11 mouse cellular contexts compared by ENCODE assay signal in genomic region chr9:64024976-64025375, GRCm38 (mm10). TPM values are rescaled to one million over a fixed set of nuclear protein-coding genes. Genes with fewer than 3 reads are reported as not detected.
DNase-seq lines count a peak whose midpoint lies in the region; ATAC-seq lines count a peak whose summit lies in the region.
"Had no signal": no experiment of that assay in that cellular context is flagged by ENCODE, and none has a peak within 500 bp of the region (broad histone marks: within the 10 kb centered on the region; RNA-seq: fewer than 3 reads in every experiment).

No protein-coding gene starts in this region.

- no peaks in the 10 kb centered on the region for H3K36me3 ChIP-seq in kidney, embryonic 14.5 days (ENCODE audit: control insufficient read depth, insufficient read depth, low read length)
- H3K36me3 ChIP-seq in embryonic facial prominence, embryonic 10.5 days (replicated peaks), result no peaks in the 10 kb centered on the region
- no peaks in the 10 kb centered on the region for H3K36me3 ChIP-seq in limb, embryonic 11.5 days (ENCODE audit: control insufficient read depth, insufficient read depth, low read length)
- no peaks in the 10 kb centered on the region for H3K36me3 ChIP-seq in midbrain, embryonic 16.5 days (ENCODE audit: control insufficient read depth, insufficient read depth, low read length)
- H3K36me3 ChIP-seq: embryonic facial prominence, embryonic 12.5 days had no signal

- peaks cover 12% of the 10 kb centered on the region for H3K4me1 ChIP-seq in kidney, embryonic 14.5 days (ENCODE audit: control insufficient read depth, insufficient read depth, low read length)
- H3K4me1 ChIP-seq in embryonic facial prominence, embryonic 10.5 days, result peaks cover 55% of the 10 kb centered on the region
- peaks cover 17% of the 10 kb centered on the region; the same call in 1 of the 2 replicates for H3K4me1 ChIP-seq in limb, embryonic 11.5 days (ENCODE audit: control insufficient read depth, insufficient read depth, low read length)
- H3K4me1 ChIP-seq in midbrain, embryonic 16.5 days (ENCODE audit: control insufficient read depth, insufficient read depth, low read length), result peaks cover 28% of the 10 kb centered on the region

- H3K4me3 ChIP-seq in kidney, embryonic 14.5 days (ENCODE audit: low read length), result no peak overlapping the region
- H3K4me3 ChIP-seq in embryonic facial prominence, embryonic 10.5 days, result no peak overlapping the region
- no peak overlapping the region for H3K4me3 ChIP-seq in limb, embryonic 11.5 days (ENCODE audit: low read depth, low read length)
- no peak overlapping the region for H3K4me3 ChIP-seq in midbrain, embryonic 16.5 days (ENCODE audit: low read depth, low read length)
- H3K4me3 ChIP-seq: embryonic facial prominence, embryonic 12.5 days had no signal

- no peak overlapping the region for H3K27ac ChIP-seq in kidney, embryonic 14.5 days (ENCODE audit: low read depth, low read length)
- H3K27ac ChIP-seq in embryonic facial prominence, embryonic 10.5 days (replicated peaks), result 0 out of 2 replicates have a peak overlapping the region, but pooled peaks have one; percentile 8
- H3K27ac ChIP-seq in limb, embryonic 11.5 days (replicated peaks; ENCODE audit: low read depth, low read length), result 0 out of 2 replicates have a peak overlapping the region, but pooled peaks have one; percentile 33
- H3K27ac ChIP-seq in midbrain, embryonic 16.5 days (ENCODE audit: low read length), result no peak overlapping the region
- H3K27ac ChIP-seq: embryonic facial prominence, embryonic 12.5 days had no signal

- H3K4me2 ChIP-seq in kidney, embryonic 14.5 days (replicated peaks; ENCODE audit: low read depth, low read length), result no peak overlapping the region
- no peak overlapping the region for H3K4me2 ChIP-seq in limb, embryonic 11.5 days (ENCODE audit: low read depth, severe bottlenecking)
- H3K4me2 ChIP-seq in midbrain, embryonic 16.5 days (ENCODE audit: low read length), result no peak overlapping the region
- H3K4me2 ChIP-seq: embryonic facial prominence, embryonic 12.5 days had no signal

- H3K9ac ChIP-seq in kidney, embryonic 14.5 days (ENCODE audit: low read depth, low read length), result no peak overlapping the region
- no peak overlapping the region for H3K9ac ChIP-seq in limb, embryonic 11.5 days (ENCODE audit: low read length)
- H3K9ac ChIP-seq in midbrain, embryonic 16.5 days (ENCODE audit: low read depth, low read length), result no peak overlapping the region
- H3K9ac ChIP-seq: embryonic facial prominence, embryonic 12.5 days had no signal

- peak; percentile 29 for DNase-seq in kidney, adult 18-20 months
- DNase-seq in A20 (ENCODE audit: low read depth, low spot score), result peak; percentile 24
- DNase-seq in embryonic facial prominence, embryonic 10.5 days (ENCODE audit: low spot score), result peak; percentile 32
- no peak for DNase-seq in limb, embryonic 11.5 days (ENCODE audit: low spot score)
- no peak for DNase-seq in cerebellum, postnatal 25 days
- no peak for DNase-seq in layer of hippocampus, adult 11-12 months (ENCODE audit: low spot score)
- DNase-seq: gastrocnemius, postnatal 10 days had no signal

- no peak for ATAC-seq in kidney, embryonic 14.5 days (ENCODE audit: low FRiP score, low TSS enrichment)
- ATAC-seq in limb, embryonic 11.5 days (ENCODE audit: insufficient number of reproducible peaks, low FRiP score, low TSS enrichment, low read depth), result no peak
- ATAC-seq in midbrain, embryonic 16.5 days, result no peak
- ATAC-seq: inflammation-experienced regulatory T-cells, adult 6 months had no signal

- H3K9me3 ChIP-seq in kidney, embryonic 14.5 days (ENCODE audit: control insufficient read depth, low read length), result no peaks in the 10 kb centered on the region
- H3K9me3 ChIP-seq in embryonic facial prominence, embryonic 10.5 days, result no peaks in the 10 kb centered on the region
- no peaks in the 10 kb centered on the region for H3K9me3 ChIP-seq in limb, embryonic 11.5 days (ENCODE audit: control insufficient read depth, low read length)
- H3K9me3 ChIP-seq in midbrain, embryonic 16.5 days (replicated peaks; ENCODE audit: control insufficient read depth, low read length, poor library complexity, severe bottlenecking), result no peaks in the 10 kb centered on the region
- H3K9me3 ChIP-seq: embryonic facial prominence, embryonic 12.5 days had no signal

- 15% methylated on average over 2 of the region's 2 CpGs for WGBS in kidney, embryonic 14.5 days
- 42% methylated on average over 2 of the region's 2 CpGs for WGBS in embryonic facial prominence, embryonic 10.5 days
- 33% methylated on average over 2 of the region's 2 CpGs for WGBS in limb, embryonic 11.5 days
- 44% methylated on average over 2 of the region's 2 CpGs for WGBS in midbrain, embryonic 16.5 days

- no peaks in the 10 kb centered on the region for H3K27me3 ChIP-seq in kidney, embryonic 14.5 days (ENCODE audit: control insufficient read depth, insufficient read depth, low read length)
- peaks cover 12% of the 10 kb centered on the region; the same call in 1 of the 2 replicates for H3K27me3 ChIP-seq in embryonic facial prominence, embryonic 10.5 days (replicated peaks; ENCODE audit: low read depth, poor library complexity, severe bottlenecking)
- H3K27me3 ChIP-seq in limb, embryonic 11.5 days (ENCODE audit: control insufficient read depth, insufficient read depth, low read length), result no peaks in the 10 kb centered on the region
- H3K27me3 ChIP-seq in midbrain, embryonic 16.5 days (ENCODE audit: control insufficient read depth, insufficient read depth, low read depth, low read length), result peaks cover 2% of the 10 kb centered on the region
- H3K27me3 ChIP-seq: embryonic facial prominence, embryonic 12.5 days had no signal

RNA-seq across cellular contexts. Expression of gene Smad6, which starts 3.1 kb away (rescaled TPM):
- 12.2 and 14.3 TPM in 2 replicates for polyA plus RNA-seq in kidney, embryonic 14.5 days (2014; fragmentation: Nextera tagmentation; extraction: Ambion mirVana)
- 7.2 and 7.3 TPM in 2 replicates for polyA plus RNA-seq in embryonic facial prominence, embryonic 10.5 days (2016; fragmentation: Nextera tagmentation; extraction: Ambion mirVana)
- 10.1 and 12.3 TPM in 2 replicates for polyA plus RNA-seq in limb, embryonic 11.5 days (2014; fragmentation: Nextera tagmentation; extraction: Ambion mirVana)
- 0.99 and 1.0 TPM in 2 replicates for polyA plus RNA-seq in midbrain, embryonic 16.5 days (2015; fragmentation: Nextera tagmentation; extraction: Ambion mirVana)
- polyA plus RNA-seq: inflammation-experienced regulatory T-cells, adult 6 months had no signal

Comparison
In these comparisons a context has a peak if more than half of its experiments do, and no peak if none do; other contexts are left out.
1. DNase-seq: peak in kidney, adult 18-20 months (single experiment), A20 (single experiment) and embryonic facial prominence, embryonic 10.5 days (single experiment); none in limb, embryonic 11.5 days (single experiment), cerebellum, postnatal 25 days (0 of 2) and layer of hippocampus, adult 11-12 months (single experiment).
2. H3K27ac ChIP-seq: peak in embryonic facial prominence, embryonic 10.5 days (single experiment) and limb, embryonic 11.5 days (single experiment); none in kidney, embryonic 14.5 days (single experiment) and midbrain, embryonic 16.5 days (single experiment).